Comparison of ENCODE assay signal across 14 mouse cellular contexts in genomic region chr7:113121911-113122319, GRCm38 (mm10).
DNase-seq lines count a peak whose midpoint lies in the region; ATAC-seq lines count a peak whose summit lies in the region.
"Had no signal": no experiment of that assay in that cellular context is flagged by ENCODE, and none has a peak within 500 bp of the region (broad histone marks: within the 10 kb centered on the region; RNA-seq: fewer than 3 reads in every experiment).

No protein-coding gene starts in this region.

- H3K4me1 ChIP-seq in kidney, embryonic 14.5 days (ENCODE audit: control insufficient read depth, insufficient read depth, low read length), result no peaks in the 10 kb centered on the region
- H3K4me1 ChIP-seq: hindbrain, embryonic 13.5 days; midbrain, embryonic 15.5 days had no signal

- WGBS in kidney, embryonic 14.5 days, result 29% methylated on average over 6 of the region's 6 CpGs

- H3K4me2 ChIP-seq in kidney, embryonic 14.5 days (replicated peaks; ENCODE audit: low read depth, low read length), result no peak overlapping the region
- H3K4me2 ChIP-seq: hindbrain, embryonic 13.5 days; midbrain, embryonic 15.5 days had no signal

- DNase-seq in frontal cortex, postnatal 36 days (ENCODE audit: low spot score in 2 of 2), result peak; percentile 19 to 40
- no peak for DNase-seq in frontal cortex, postnatal 10 days (ENCODE audit: low spot score in 2 of 2)
- DNase-seq in ZHBTc4 (ENCODE audit: low read depth, low spot score), result peak; percentile 57
- DNase-seq in lung, postnatal 10 days, result peak; percentile 18
- no peak for DNase-seq in layer of hippocampus, postnatal 14 days (ENCODE audit: low spot score in 2 of 2)
- DNase-seq in B cell, adult 2 months, result no peak
- no peak for DNase-seq in layer of hippocampus, adult 9-11 months
- DNase-seq: cerebellum, adult 8-10 months; heart, adult 18-20 months; left cerebral cortex, postnatal 4 days had no signal

- H3K36me3 ChIP-seq in kidney, embryonic 14.5 days (ENCODE audit: control insufficient read depth, insufficient read depth, low read length), result no peaks in the 10 kb centered on the region
- H3K36me3 ChIP-seq: hindbrain, embryonic 13.5 days; midbrain, embryonic 15.5 days had no signal

- peak; percentile 55; the same call in 1 of the 2 replicates for ATAC-seq in kidney, embryonic 14.5 days (ENCODE audit: low FRiP score, low TSS enrichment)
- ATAC-seq: activated CD4-positive, CD25-positive, alpha-beta regulatory T cell, adult 4 months; midbrain, embryonic 15.5 days had no signal

- H3K27ac ChIP-seq in kidney, embryonic 14.5 days (ENCODE audit: low read depth, low read length), result no peak overlapping the region
- H3K27ac ChIP-seq: hindbrain, embryonic 13.5 days; midbrain, embryonic 15.5 days had no signal

- no peak overlapping the region for H3K4me3 ChIP-seq in kidney, embryonic 14.5 days (ENCODE audit: low read length)
- H3K4me3 ChIP-seq: hindbrain, embryonic 13.5 days; midbrain, embryonic 15.5 days had no signal

- H3K27me3 ChIP-seq in kidney, embryonic 14.5 days (ENCODE audit: control insufficient read depth, insufficient read depth, low read length), result no peaks in the 10 kb centered on the region
- H3K27me3 ChIP-seq: hindbrain, embryonic 13.5 days; midbrain, embryonic 15.5 days had no signal

- H3K9me3 ChIP-seq in kidney, embryonic 14.5 days (ENCODE audit: control insufficient read depth, low read length), result no peaks in the 10 kb centered on the region
- H3K9me3 ChIP-seq: hindbrain, embryonic 13.5 days; midbrain, embryonic 15.5 days had no signal

- no peak overlapping the region for H3K9ac ChIP-seq in kidney, embryonic 14.5 days (ENCODE audit: low read depth, low read length)
- H3K9ac ChIP-seq: hindbrain, embryonic 13.5 days; midbrain, embryonic 15.5 days had no signal

Comparison
In these comparisons a context has a peak if more than half of its experiments do, and no peak if none do; other contexts are left out.
1. DNase-seq: peak in frontal cortex, postnatal 36 days (2 of 2), ZHBTc4 (single experiment) and lung, postnatal 10 days (single experiment); none in frontal cortex, postnatal 10 days (0 of 2), layer of hippocampus, postnatal 14 days (0 of 2), B cell, adult 2 months (0 of 2) and layer of hippocampus, adult 9-11 months (single experiment).